Mouse (Mus musculus) stomach, embryonic 16.5 days (tissue): ENCODE results near the gene Helz. TPM values are rescaled to one million over a fixed set of nuclear protein-coding genes. Genes with fewer than 3 reads are reported as not detected.

Source experiments
- ATAC-seq: fragments of 200-750 bp; cut with Nextera tagmentation; 2 replicates; pipeline ENCODE4 v1.8.0; 2017; ENCODE audit warnings: moderate number of reproducible peaks, moderate TSS enrichment; ENCODE audit not compliant: insufficient read depth, low FRiP score
- H3K27ac ChIP-seq: fragments of 300-500 bp; sonication (generic); 2 replicates; pipeline ENCODE4 v1.5.1; 2014; ENCODE audit warnings: low read length
- H3K27me3 ChIP-seq: fragments of 300-500 bp; sonication (generic); 2 replicates; pipeline ENCODE4 v1.6.1; 2014; ENCODE audit warnings: low read length, control low read depth, mixed read lengths; ENCODE audit not compliant: control insufficient read depth, insufficient read depth
- H3K36me3 ChIP-seq: fragments of 300-500 bp; sonication (generic); 2 replicates; pipeline ENCODE4 v1.6.1; 2014; ENCODE audit warnings: low read length; ENCODE audit not compliant: control insufficient read depth, insufficient read depth
- H3K4me1 ChIP-seq: fragments of 300-500 bp; sonication (generic); 2 replicates; pipeline ENCODE4 v1.6.1; 2014; ENCODE audit warnings: low read length, control low read depth, mixed read lengths; ENCODE audit not compliant: control insufficient read depth, insufficient read depth
- H3K4me2 ChIP-seq: fragments of 300-500 bp; sonication (generic); 2 replicates; pipeline ENCODE4 v1.6.1; 2014; ENCODE audit warnings: low read depth, low read length, mixed read lengths
- H3K4me3 ChIP-seq: fragments of 300-500 bp; sonication (generic); replicated peaks from 2 replicates; pipeline ENCODE4 v1.5.1; 2014; ENCODE audit warnings: mild to moderate bottlenecking, low read length
- H3K9ac ChIP-seq: fragments of 300-500 bp; sonication (generic); 2 replicates; pipeline ENCODE4 v1.6.1; 2014; ENCODE audit warnings: low read length
- H3K9me3 ChIP-seq: fragments of 300-500 bp; sonication (generic); replicated peaks from 2 replicates; pipeline ENCODE4 v1.6.1; 2016; ENCODE audit warnings: low read length, control low read depth; ENCODE audit not compliant: control insufficient read depth
- WGBS: fragments of 180-500 bp; shearing (Covaris S2); extraction: QIAGEN DNeasy Blood & Tissue Kit; methylation state at CpG from one replicate; pipeline ENCODE4 v1.1.7; 2014; 5-methylcytosine and 5-hydroxymethylcytosine counted together
- polyA plus RNA-seq: library from polyadenylated mRNA; unstranded; fragments of >200 nt; fragmentation: Nextera tagmentation; extraction: Ambion mirVana; gene quantifications from 2 replicates; pipeline ENCODE4 v1.2.1, GENCODE M21; 2015

The Helz gene
- polyA plus RNA-seq, 1 experiment from 2014 or later = 15.3 TPM

DNA sequence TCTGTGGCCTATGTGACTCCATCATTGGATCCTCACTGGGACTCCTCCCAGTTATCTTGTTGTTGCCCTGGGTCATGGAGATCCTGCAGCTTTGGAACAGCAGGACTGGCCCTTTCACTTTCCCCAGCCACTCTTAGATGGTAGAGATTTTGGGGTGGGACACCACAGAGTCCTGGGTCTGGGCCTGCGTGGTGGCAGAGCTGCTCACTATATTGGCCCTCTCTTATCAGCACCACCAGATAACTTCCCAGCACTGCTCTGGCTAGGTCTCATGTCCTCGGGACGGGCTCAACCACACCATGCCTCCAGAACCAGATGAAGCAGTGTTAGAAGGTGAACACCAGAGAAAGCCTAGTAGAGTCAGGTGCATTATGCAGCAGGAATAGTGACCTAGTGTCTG is 99.6 kb downstream of the Helz start:
- no peak overlapping the region for H3K4me2 ChIP-seq
- peaks cover 11% of the 10 kb centered on the region for H3K4me1 ChIP-seq
- H3K4me3 ChIP-seq = no peak overlapping the region
- H3K36me3 ChIP-seq = 0 out of 2 replicates have a peak, but pooled peaks cover 7% of the 10 kb centered on the region
- WGBS = 85% methylated on average over 3 of the region's 3 CpGs
- H3K27ac ChIP-seq = no peak overlapping the region
- no peaks in the 10 kb centered on the region for H3K27me3 ChIP-seq
- no peaks in the 10 kb centered on the region for H3K9me3 ChIP-seq
- no peak for ATAC-seq
- no peak overlapping the region for H3K9ac ChIP-seq

DNA sequence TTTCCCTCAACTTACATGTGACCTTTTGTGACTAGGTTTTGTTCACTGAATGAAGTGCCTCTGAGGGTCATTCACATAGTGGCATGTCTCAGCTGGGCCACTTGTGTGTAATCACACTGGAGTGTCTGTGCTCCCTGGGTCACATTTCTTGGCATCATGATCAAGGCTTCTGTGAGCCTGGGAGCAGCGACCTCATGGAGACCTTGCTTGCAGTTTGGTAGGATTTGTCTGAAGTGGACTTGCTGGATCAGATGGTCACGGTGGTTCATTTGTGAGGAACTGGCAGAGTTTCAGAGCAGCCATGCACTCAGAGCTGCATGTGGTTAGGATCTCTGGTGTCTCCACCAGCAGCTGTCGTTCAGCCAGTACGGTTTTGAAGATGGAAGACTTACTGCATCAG is 100.9 kb downstream of the Helz start:
- Histone ChIP-seq H3K27ac (no peak overlapping the region), H3K4me2 (no peak overlapping the region), H3K36me3 (0 out of 2 replicates have a peak, but pooled peaks cover 4% of the 10 kb centered on the region), H3K9me3 (no peaks in the 10 kb centered on the region), H3K4me3 (no peak overlapping the region), H3K9ac (no peak overlapping the region), H3K4me1 (peaks cover 14% of the 10 kb centered on the region), H3K27me3 (no peaks in the 10 kb centered on the region)
- WGBS = 86% methylated on average over 4 of the region's 4 CpGs
- no peak for ATAC-seq

DNA sequence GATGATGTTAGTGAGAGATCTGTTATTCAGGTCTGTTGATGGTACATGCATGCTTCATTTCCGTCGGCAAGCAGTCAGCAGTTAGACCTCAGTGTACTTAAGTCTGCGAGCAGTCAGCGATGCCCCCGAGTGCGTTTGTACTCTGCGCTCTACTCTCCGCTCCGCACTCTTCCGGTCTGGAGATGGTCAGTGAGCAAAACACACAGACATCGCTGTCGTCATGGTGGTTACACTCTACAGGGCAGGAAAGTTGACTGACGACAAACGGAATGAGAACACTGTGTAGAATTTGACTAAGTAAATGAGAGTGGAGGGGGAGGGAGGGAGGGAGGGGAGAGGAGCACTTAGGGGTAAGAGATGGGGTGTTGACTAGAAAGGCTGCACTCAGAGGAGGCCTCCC is 101.7 kb downstream of the Helz start:
- WGBS = 92% methylated on average over 14 of the region's 14 CpGs
- H3K4me2 ChIP-seq = no peak overlapping the region
- H3K4me3 ChIP-seq = no peak overlapping the region
- no peaks in the 10 kb centered on the region for H3K27me3 ChIP-seq
- 0 out of 2 replicates have a peak, but pooled peaks cover 4% of the 10 kb centered on the region for H3K36me3 ChIP-seq
- H3K4me1 ChIP-seq = peaks cover 14% of the 10 kb centered on the region
- H3K9me3 ChIP-seq = no peaks in the 10 kb centered on the region
- no peak overlapping the region for H3K27ac ChIP-seq
- ATAC-seq = no peak
- no peak overlapping the region for H3K9ac ChIP-seq

DNA sequence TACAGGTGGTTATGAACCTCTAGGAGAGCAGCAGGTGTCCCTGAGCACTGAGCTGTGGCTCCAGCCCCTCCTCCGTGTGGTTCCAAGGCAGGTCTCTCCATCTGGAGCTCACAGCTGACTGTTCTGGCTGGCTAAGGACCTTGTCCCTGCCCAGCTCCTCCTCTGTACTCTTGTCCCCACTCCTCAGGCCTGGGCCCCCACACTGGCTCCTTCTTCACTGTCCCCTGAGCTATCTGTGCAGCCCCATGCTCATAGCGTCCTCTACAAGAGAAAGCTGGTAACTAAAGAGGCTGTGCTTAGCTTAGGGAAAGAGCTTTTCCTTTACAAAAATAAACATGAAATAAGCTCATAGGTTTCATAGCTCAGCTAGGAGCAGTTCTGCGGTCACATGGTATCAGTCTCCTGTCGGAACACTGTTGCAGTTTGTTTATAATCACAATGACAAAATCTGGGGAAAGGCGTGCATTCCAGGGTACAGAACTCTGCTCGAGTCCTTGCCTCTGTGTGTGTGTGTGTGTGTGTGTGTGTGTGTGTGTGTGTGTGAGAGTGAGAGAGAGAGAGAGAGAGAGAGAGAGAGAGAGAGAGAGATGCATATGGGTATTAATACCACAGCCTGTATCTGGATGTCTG is 102.8 kb downstream of the Helz start:
- H3K27ac ChIP-seq = no peak overlapping the region
- 50% methylated on average over 6 of the region's 6 CpGs for WGBS

DNA sequence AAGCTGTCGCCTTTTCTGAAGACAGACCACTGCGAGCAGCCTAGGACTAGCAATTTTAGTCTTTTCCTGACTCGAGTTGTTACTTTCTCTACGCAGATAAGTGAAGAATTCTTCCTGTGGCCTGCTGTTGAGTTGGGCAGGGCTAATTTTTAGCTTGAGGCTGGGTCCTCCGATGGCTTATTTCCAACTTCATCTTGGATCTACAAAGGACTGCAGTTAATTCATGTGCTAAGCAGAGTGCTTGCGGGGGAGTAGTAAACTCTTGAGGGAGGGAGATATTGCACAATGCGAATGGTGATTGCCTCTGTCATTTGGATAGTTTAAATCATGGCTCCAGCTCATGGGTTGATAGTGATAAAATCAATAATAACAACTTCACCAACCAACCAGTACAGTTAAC is 103.7 kb downstream of the Helz start:
- H3K27ac ChIP-seq = peak overlapping the region; percentile 8; the same call in 1 of the 2 replicates
- peaks cover 14% of the 10 kb centered on the region for H3K4me1 ChIP-seq
- H3K4me2 ChIP-seq = no peak overlapping the region
- 0 out of 2 replicates have a peak, but pooled peaks cover 4% of the 10 kb centered on the region for H3K36me3 ChIP-seq
- no peak for ATAC-seq
- H3K4me3 ChIP-seq = no peak overlapping the region
- 66% methylated on average over 7 of the region's 7 CpGs for WGBS
- no peaks in the 10 kb centered on the region for H3K27me3 ChIP-seq
- no peak overlapping the region for H3K9ac ChIP-seq
- H3K9me3 ChIP-seq = no peaks in the 10 kb centered on the region

More for the DNA sequence above, 102.8 kb downstream of the Helz start:
- Histone ChIP-seq H3K4me1 (peaks cover 14% of the 10 kb centered on the region), H3K9me3 (no peaks in the 10 kb centered on the region), H3K4me3 (no peak overlapping the region), H3K4me2 (no peak overlapping the region), H3K9ac (no peak overlapping the region; the same call in 1 of the 2 replicates), H3K36me3 (0 out of 2 replicates have a peak, but pooled peaks cover 4% of the 10 kb centered on the region), H3K27me3 (no peaks in the 10 kb centered on the region)
- peak; percentile 47; the same call in 1 of the 2 replicates for ATAC-seq

DNA sequence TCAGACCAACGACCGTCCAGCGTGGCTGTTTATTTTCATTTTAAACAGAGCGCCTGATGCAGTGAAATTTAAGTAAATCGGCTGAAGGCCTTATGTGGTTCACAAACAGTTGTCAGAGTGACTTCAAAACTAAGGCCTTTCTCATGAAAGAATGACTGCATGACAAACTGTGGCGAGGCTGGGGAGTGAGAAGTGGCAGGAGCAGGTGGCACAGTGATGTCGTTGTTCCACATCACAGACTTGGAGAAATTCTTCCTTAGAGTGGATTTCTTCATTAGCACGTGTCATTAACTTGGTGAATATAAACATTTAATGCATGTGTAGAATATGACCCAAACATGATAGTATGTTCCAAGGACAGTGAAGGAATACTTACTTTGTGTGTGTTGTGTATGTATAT is 104.4 kb downstream of the Helz start:
- no peak overlapping the region for H3K9ac ChIP-seq
- peaks cover 14% of the 10 kb centered on the region for H3K4me1 ChIP-seq
- no peak overlapping the region for H3K27ac ChIP-seq
- no peaks in the 10 kb centered on the region for H3K9me3 ChIP-seq
- ATAC-seq = no peak
- 0 out of 2 replicates have a peak, but pooled peaks cover 4% of the 10 kb centered on the region for H3K36me3 ChIP-seq
- no peak overlapping the region for H3K4me3 ChIP-seq
- no peak overlapping the region for H3K4me2 ChIP-seq
- 54% methylated on average over 8 of the region's 8 CpGs for WGBS
- no peaks in the 10 kb centered on the region for H3K27me3 ChIP-seq

DNA sequence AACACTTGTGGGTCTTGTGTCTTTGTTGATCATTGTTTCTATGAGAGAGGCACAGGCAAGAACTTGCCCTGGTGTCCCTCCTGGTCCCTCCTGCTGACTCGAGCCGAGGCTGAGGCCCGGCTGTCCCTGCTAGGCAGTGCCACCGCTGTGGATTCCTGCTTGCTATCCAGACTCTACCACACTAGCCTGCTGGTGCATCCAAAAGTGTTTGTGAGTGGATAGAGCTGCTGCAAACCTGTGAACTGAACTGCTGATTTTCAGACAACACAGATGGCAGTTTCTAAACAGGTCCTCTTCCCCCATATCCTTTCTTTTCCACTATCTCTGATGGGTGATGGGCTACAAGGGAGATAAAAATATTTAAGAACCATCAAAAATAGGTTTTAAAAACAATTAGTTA is 107.8 kb downstream of the Helz start:
- H3K27ac ChIP-seq = no peak overlapping the region
- H3K4me2 ChIP-seq = no peak overlapping the region
- H3K4me1 ChIP-seq = peaks cover 11% of the 10 kb centered on the region
- ATAC-seq = no peak
- H3K36me3 ChIP-seq = peaks cover 8% of the 10 kb centered on the region; the same call in 1 of the 2 replicates
- H3K27me3 ChIP-seq = no peaks in the 10 kb centered on the region
- no peak overlapping the region for H3K4me3 ChIP-seq
- 85% methylated on average over 4 of the region's 4 CpGs for WGBS
- H3K9me3 ChIP-seq = no peaks in the 10 kb centered on the region
- H3K9ac ChIP-seq = no peak overlapping the region

DNA sequence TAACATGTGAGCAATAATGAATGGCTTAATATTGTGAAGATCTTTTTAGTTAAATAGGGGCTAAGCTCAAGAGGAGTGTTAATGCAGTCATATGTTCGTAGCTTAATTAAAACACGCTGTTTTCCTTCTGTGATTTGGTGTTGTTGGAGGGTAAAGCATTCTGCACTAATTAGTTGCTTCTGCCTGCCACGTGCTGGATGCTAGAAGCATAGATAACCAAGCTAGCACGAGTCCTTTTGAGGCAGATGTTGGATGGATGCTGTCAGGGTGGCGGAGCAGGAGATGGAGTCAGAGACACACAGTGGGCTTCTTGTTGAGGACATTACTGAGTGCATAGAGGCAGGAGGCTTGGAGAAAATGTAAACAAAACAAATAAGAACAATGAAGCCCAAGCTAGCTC is 109.4 kb downstream of the Helz start:
- Histone ChIP-seq H3K9me3 (no peaks in the 10 kb centered on the region), H3K36me3 (peaks cover 10% of the 10 kb centered on the region; the same call in 1 of the 2 replicates), H3K4me3 (no peak overlapping the region), H3K9ac (no peak overlapping the region), H3K27me3 (no peaks in the 10 kb centered on the region), H3K27ac (no peak overlapping the region), H3K4me1 (0 out of 2 replicates have a peak, but pooled peaks cover 2% of the 10 kb centered on the region), H3K4me2 (no peak overlapping the region)
- no peak for ATAC-seq
- 83% methylated on average over 5 of the region's 5 CpGs for WGBS

DNA sequence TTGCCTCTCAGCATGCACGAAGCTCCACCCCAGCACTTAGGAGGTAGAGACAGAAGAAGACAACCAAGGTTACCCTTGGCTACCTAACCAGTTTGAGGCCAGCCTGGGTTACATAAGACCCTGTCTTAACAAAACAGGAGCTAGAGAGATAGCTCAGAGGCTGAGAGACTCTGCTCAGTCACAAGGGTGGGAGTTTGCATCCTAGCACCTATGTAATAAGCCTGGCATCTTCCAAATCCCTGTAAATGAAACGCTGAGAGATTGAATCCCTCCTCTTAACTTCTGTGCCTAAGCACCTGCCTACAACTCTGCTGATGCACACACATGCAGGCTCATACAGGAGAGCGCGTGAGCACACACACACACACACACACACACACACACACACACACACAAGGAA is 112.7 kb downstream of the Helz start:
- 88% methylated on average over 4 of the region's 4 CpGs for WGBS
- no peak overlapping the region for H3K27ac ChIP-seq
- no peaks in the 10 kb centered on the region for H3K27me3 ChIP-seq
- H3K4me3 ChIP-seq = no peak overlapping the region
- H3K9ac ChIP-seq = no peak overlapping the region
- H3K4me1 ChIP-seq = no peaks in the 10 kb centered on the region
- no peak overlapping the region for H3K4me2 ChIP-seq
- no peak for ATAC-seq
- peaks cover 13% of the 10 kb centered on the region; the same call in 1 of the 2 replicates for H3K36me3 ChIP-seq
- H3K9me3 ChIP-seq = no peaks in the 10 kb centered on the region
